23 mouse cellular contexts compared by ENCODE assay signal in genomic region chr14:44789537-44790382, GRCm38 (mm10). TPM values are rescaled to one million over a fixed set of nuclear protein-coding genes. Genes with fewer than 3 reads are reported as not detected.
DNase-seq lines count a peak whose midpoint lies in the region; ATAC-seq lines count a peak whose summit lies in the region.
"Not testable (repeated sequence)": the region's sequence is repeated elsewhere in the genome, so short reads cannot be mapped to it uniquely, and the experiment has no call there.
"Had no signal": no experiment of that assay in that cellular context is flagged by ENCODE, and none has a peak within 500 bp of the region (broad histone marks: within the 10 kb centered on the region; RNA-seq: fewer than 3 reads in every experiment).

No protein-coding gene starts in this region.

- not testable (repeated sequence) for H3K27me3 ChIP-seq in intestine, embryonic 14.5 days (replicated peaks; ENCODE audit: control insufficient read depth, insufficient read depth, low read length); stomach, embryonic 16.5 days (ENCODE audit: control insufficient read depth, insufficient read depth, low read length)

- DNase-seq in adipocyte (ENCODE audit: low spot score) = peak; percentile 3
- DNase-seq in intestine, embryonic 14.5 days (ENCODE audit: low spot score) = not testable (repeated sequence)
- peak; percentile 40 for DNase-seq in kidney, adult 11 months
- peak; percentile 71 for DNase-seq in kidney, adult 9 months
- peak; percentile 35 to 63 for DNase-seq in kidney, postnatal 25 days

- 69% methylated on average over 2 of the region's 2 CpGs for whole genome bisulfite sequencing in intestine, embryonic 14.5 days
- WGBS in stomach, embryonic 16.5 days = 44% methylated on average over 2 of the region's 2 CpGs

- not testable (repeated sequence) for H3K4me1 ChIP-seq in intestine, embryonic 14.5 days (replicated peaks; ENCODE audit: control insufficient read depth, insufficient read depth, low read length); stomach, embryonic 16.5 days (ENCODE audit: control insufficient read depth, insufficient read depth, low read length)

- not testable (repeated sequence) for H3K36me3 ChIP-seq in intestine, embryonic 14.5 days (ENCODE audit: control insufficient read depth, insufficient read depth, low read length); stomach, embryonic 16.5 days (ENCODE audit: control insufficient read depth, insufficient read depth, low read length)

- H3K4me2 ChIP-seq in intestine, embryonic 14.5 days (ENCODE audit: low read length); stomach, embryonic 16.5 days (ENCODE audit: low read depth, low read length): not testable (repeated sequence)

- not testable (repeated sequence) for H3K9me3 ChIP-seq in intestine, embryonic 14.5 days (ENCODE audit: control insufficient read depth, low read length); stomach, embryonic 16.5 days (replicated peaks; ENCODE audit: control insufficient read depth, low read length)

- H3K27ac ChIP-seq in intestine, embryonic 14.5 days (ENCODE audit: low read depth); stomach, embryonic 16.5 days (ENCODE audit: low read length): not testable (repeated sequence)

- H3K4me3 ChIP-seq in intestine, embryonic 14.5 days (ENCODE audit: low read depth, low read length); stomach, embryonic 16.5 days (replicated peaks; ENCODE audit: low read length): not testable (repeated sequence)

- peak; percentile 68; the same call in 1 of the 2 replicates for ATAC-seq in intestine, embryonic 14.5 days (replicated peaks; ENCODE audit: low FRiP score, low TSS enrichment, low read depth)
- 0 out of 2 replicates have a peak, but pooled peaks have one; percentile 24 for ATAC-seq in megakaryocyte, adult 5-6 weeks (ENCODE audit: poor library complexity, severe bottlenecking)
- ATAC-seq in stomach, embryonic 16.5 days (ENCODE audit: insufficient read depth, low FRiP score) = peak; percentile 60; the same call in 1 of the 2 replicates

- H3K9ac ChIP-seq in intestine, embryonic 14.5 days (ENCODE audit: low read length); stomach, embryonic 16.5 days (ENCODE audit: low read length): not testable (repeated sequence)

RNA-seq across cellular contexts. Expression of gene Gm8267, which starts 39.6 kb away (rescaled TPM):
- polyA plus RNA-seq in intestine, embryonic 14.5 days (2014; fragmentation: Nextera tagmentation; extraction: Ambion mirVana) = not detected in 2 replicates
- total RNA-seq in megakaryocyte, adult 5-6 weeks (2015) = not detected in 2 replicates
- total RNA-seq in megakaryocyte, adult 5-6 weeks (2017) = not detected in 2 replicates
- not detected in 2 replicates for polyA plus RNA-seq in stomach, embryonic 16.5 days (2015; fragmentation: Nextera tagmentation; extraction: Ambion mirVana)
- total RNA-seq: adrenal gland, postnatal 10 days; adrenal gland, postnatal 4 days; gastrocnemius, adult 8-10 months; gastrocnemius, postnatal 36 days; heart, adult 18-20 months; heart, postnatal 10 days; heart, postnatal 4 days had no signal
- polyA plus RNA-seq: brain, embryonic 14.5 days; CD4-positive, CD25-positive, alpha-beta regulatory T cell, adult 4 months; cortical plate, adult 2 months; embryonic facial prominence, embryonic 12.5 days; forebrain, embryonic 11.5 days; forebrain, embryonic 15.5 days; G1E; heart, embryonic 10.5 days; heart, embryonic 14.5 days had no signal
